Mouse (Mus musculus): ENCODE results near the gene Syt5.
"Not testable (repeated sequence)": the region's sequence is repeated elsewhere in the genome, so short reads cannot be mapped to it uniquely, and the experiment has no call there.

Gene Syt5

DNA sequence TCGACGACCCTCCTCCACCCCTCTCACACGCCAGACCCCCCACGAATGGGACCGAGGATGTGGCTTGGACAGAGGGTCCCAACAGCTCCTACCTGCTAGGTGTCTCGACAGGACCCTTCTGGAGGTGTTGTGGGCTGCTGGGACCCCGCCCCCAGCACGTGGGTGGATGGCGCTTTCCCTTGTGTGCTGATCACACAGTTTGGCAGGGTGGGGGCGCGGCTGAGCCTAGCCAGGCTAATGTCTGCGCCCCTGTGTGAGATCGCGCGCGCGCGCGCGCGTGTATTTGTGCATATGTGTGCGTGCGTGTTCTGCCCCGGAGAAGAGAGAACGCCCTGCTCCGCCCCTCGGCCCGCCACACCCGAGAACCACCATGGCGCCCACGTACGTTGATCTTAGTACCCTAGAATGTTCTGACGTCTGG, at the start of gene Syt5:
TSS of gene Syt5 (minus strand) at position 321 of the 421 bp plus-strand sequence.
- ATAC-seq (ENCODE audit: insufficient number of reproducible peaks, low FRiP score, low TSS enrichment) = 0 out of 2 replicates have a peak, but pooled peaks have one; percentile 26

DNA sequence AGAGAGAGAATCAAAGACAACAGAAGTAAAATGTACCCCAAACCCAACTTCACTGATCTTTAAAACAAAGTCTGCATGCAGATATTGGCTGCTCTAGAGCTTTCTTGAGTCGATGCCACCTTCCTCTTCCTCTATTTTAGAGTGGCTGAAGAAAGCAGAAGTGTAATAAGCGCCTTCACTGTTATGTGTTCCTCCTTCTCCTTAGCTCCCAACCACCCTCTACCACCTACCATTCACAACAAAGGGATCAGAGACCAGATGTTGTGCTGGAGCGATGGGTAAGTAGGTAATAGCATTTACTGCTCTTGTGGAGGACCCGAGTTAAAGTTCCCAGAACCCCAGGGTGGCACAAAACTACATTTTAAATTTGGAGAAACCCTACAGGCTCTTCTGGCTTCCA, 49.7 kb upstream of the Syt5 start:
- ATAC-seq (ENCODE audit: insufficient number of reproducible peaks, low FRiP score, low TSS enrichment) = not testable (repeated sequence)

GRCm38 (mm10) chr7:4581481-4581880, 34.1 kb upstream of the Syt5 start:
- ATAC-seq (ENCODE audit: insufficient number of reproducible peaks, low FRiP score, low TSS enrichment) = not testable (repeated sequence)

DNA sequence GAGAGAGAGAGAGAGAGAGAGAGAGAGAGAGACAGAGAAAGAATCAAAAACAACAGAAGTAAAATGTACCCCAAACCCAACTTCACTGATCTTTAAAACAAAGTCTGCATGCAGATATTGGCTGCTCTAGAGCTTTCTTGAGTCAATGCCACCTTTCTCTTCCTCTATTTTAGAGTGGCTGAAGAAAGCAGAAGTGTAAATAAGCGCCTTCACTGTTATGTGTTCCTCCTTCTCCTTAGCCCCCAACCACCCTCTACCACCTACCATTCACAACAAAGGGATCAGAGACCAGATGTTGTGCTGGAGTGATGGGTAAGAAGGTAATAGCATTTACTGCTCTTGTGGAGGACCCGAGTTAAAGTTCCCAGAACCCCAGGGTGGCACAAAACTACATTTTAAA, 25.0 kb upstream of the Syt5 start:
- not testable (repeated sequence) for ATAC-seq (ENCODE audit: insufficient number of reproducible peaks, low FRiP score, low TSS enrichment)

DNA sequence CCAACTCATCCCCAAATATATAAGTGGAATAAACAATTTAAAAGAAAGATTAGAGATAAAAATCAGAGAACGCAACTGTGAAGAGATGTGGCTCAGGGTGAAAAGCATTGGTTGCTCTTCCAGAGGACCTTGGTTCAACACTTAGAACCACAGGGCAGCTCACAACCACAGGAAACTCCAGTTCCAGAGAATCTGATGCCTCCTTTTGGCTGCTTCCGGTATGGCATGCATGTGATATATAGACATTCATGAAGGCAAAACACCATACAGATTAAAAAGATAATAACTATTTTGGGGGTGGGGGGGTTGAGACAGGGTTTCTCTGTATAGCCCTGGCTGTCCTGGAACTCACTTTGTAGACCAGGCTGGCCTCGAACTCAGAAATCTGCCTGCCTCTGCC, 15.3 kb upstream of the Syt5 start:
- no peak for ATAC-seq (ENCODE audit: insufficient number of reproducible peaks, low FRiP score, low TSS enrichment)

- ATAC-seq (ENCODE audit: insufficient number of reproducible peaks, low FRiP score, low TSS enrichment) = no peak
Measured at GRCm38 (mm10) chr7:4557167-4557560, 9.8 kb upstream of the Syt5 start.

DNA sequence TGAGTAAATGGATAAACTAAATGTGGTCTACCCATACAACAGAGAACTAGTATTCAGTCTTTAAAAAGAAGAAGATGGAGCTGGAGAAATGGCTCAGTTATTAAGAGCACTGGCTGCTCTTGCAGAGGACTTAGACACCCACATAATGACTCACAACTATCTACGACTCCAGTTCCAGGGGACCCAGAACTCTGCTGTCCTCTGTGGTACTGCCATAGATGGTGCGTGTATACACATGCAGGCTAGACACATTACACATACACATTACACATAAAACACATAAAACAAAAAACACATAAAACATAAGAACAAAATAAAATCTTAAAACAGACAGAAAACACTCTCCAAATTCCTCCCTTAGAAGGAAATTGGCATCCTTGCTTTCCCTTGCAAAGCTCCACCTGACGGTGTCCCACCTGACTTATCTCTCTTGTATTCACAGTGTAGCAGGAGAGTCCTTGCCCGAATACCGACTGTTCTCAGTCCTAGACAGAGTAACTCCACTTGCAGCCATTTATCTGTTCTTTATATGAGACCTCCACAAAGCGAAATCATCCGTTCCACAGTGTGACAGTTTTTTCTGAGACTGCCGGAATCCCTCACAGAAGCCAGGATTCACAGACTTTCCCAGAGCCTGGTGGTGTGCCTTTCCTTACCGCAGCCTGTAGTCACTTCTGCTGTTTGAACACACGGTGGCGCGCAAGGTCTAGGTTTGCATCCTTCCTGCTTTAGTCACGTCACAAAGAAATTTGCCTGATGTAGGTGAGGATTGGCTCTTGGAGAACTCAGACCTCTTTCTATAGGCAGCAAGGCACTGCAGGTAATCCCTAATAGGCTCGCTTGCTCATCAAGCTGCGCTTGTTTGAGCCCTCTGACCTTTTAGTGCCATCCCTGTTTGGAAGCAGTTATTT, 9.2 kb upstream of the Syt5 start:
- peak; percentile 95 for ATAC-seq (ENCODE audit: insufficient number of reproducible peaks, low FRiP score, low TSS enrichment)

GRCm38 (mm10) chr7:4546591-4547131, 680 bp downstream of the Syt5 start:
- peak; percentile 68; the same call in 1 of the 2 replicates for ATAC-seq (ENCODE audit: insufficient number of reproducible peaks, low FRiP score, low TSS enrichment)

GRCm38 (mm10) chr7:4546050-4546449, 1.3 kb downstream of the Syt5 start:
- no peak for ATAC-seq (ENCODE audit: insufficient number of reproducible peaks, low FRiP score, low TSS enrichment)

DNA sequence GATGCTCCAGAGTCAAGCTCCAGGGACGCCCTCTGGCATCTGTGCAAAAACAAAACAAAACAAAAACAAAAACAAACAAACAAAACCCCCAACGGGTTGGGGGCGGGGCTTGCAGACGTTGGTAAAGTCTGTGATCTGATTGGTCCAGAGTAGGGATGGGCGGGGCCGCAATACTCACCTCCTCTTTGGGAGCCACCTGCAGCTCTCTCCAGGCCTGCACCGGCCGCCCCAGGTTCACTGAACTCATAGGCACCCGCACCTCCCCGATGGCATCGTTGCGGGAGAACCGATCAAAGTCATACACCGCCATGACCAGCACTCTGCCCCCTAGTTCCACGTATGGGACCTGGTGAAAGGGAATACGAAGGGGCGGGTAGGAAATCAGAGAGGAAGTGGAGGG, 5.3 kb downstream of the Syt5 start:
- no peak for ATAC-seq (ENCODE audit: insufficient number of reproducible peaks, low FRiP score, low TSS enrichment)

DNA sequence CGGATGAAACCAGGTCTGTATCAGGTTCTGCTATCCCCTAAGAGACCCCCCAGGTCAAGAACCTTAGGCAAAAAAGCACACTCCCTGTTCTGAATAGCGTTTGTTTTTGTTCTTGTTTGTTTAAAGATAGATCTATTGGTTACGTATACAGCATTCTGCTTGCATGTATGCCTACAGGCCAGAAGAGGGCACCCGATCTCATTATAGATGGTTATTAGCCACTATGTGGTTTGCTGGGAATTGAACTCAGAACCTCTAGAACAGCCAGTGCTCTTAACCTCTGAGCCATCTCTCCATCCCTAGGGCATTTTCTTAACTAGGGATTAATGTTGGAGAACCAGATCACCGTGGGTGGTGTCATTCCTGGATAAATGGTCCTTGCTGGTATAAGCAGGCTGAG, 6.0 kb downstream of the Syt5 start:
- no peak for ATAC-seq (ENCODE audit: insufficient number of reproducible peaks, low FRiP score, low TSS enrichment)

DNA sequence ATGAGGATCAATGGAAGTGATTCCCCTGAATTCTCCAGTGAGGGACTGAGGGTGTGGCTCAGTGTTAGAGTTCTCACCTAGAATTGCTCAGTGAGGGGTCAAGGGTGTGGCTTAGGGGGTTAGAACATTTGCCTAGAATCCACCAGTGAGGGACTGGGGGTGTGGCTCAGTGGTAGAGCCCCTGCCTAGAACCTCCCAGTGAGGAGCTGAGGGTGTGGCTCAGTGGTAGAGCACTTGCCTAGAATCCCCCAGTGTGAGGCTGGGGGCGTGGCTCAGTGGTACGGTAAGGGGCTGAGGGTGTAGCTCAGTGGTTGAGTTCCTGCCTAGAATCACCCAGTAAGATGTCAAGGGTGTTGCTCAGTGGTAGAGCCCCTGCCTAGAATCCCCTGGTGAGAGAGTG, 8.3 kb downstream of the Syt5 start:
- ATAC-seq (ENCODE audit: insufficient number of reproducible peaks, low FRiP score, low TSS enrichment) = no peak

GRCm38 (mm10) chr7:4537181-4537580, 10.2 kb downstream of the Syt5 start:
- no peak for ATAC-seq (ENCODE audit: insufficient number of reproducible peaks, low FRiP score, low TSS enrichment)

DNA sequence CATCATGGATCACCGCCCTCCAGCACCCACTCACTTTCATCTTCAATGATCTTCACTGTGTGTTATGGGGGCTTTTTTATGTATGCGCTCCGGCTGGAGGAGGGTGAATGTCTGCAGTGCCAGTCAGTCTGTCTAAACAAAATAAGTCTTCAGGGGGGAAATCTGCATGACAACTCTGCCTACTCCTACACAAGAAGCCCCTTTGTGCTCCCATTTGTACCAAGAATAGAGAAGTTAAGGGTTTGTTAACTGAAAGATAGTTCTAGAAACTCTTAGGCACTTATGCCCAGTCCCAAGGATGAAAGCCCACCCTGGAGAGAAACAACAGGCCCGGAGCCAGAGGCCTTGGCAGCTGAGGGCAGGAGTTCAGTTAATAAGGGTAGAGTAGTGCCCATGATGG, 11.0 kb downstream of the Syt5 start:
- ATAC-seq (ENCODE audit: insufficient number of reproducible peaks, low FRiP score, low TSS enrichment) = no peak

- no peak for ATAC-seq (ENCODE audit: insufficient number of reproducible peaks, low FRiP score, low TSS enrichment)
Measured at GRCm38 (mm10) chr7:4532005-4532729, 15.2 kb downstream of the Syt5 start, which contains the start of gene Dnaaf3. Gene Dnaaf3 (minus strand): TSS chr7:4532453.

GRCm38 (mm10) chr7:4530166-4530565, 17.2 kb downstream of the Syt5 start:
- ATAC-seq (ENCODE audit: insufficient number of reproducible peaks, low FRiP score, low TSS enrichment) = not testable (repeated sequence)

- ATAC-seq (ENCODE audit: insufficient number of reproducible peaks, low FRiP score, low TSS enrichment) = no peak
Measured at GRCm38 (mm10) chr7:4527302-4527689, 20.0 kb downstream of the Syt5 start.

DNA sequence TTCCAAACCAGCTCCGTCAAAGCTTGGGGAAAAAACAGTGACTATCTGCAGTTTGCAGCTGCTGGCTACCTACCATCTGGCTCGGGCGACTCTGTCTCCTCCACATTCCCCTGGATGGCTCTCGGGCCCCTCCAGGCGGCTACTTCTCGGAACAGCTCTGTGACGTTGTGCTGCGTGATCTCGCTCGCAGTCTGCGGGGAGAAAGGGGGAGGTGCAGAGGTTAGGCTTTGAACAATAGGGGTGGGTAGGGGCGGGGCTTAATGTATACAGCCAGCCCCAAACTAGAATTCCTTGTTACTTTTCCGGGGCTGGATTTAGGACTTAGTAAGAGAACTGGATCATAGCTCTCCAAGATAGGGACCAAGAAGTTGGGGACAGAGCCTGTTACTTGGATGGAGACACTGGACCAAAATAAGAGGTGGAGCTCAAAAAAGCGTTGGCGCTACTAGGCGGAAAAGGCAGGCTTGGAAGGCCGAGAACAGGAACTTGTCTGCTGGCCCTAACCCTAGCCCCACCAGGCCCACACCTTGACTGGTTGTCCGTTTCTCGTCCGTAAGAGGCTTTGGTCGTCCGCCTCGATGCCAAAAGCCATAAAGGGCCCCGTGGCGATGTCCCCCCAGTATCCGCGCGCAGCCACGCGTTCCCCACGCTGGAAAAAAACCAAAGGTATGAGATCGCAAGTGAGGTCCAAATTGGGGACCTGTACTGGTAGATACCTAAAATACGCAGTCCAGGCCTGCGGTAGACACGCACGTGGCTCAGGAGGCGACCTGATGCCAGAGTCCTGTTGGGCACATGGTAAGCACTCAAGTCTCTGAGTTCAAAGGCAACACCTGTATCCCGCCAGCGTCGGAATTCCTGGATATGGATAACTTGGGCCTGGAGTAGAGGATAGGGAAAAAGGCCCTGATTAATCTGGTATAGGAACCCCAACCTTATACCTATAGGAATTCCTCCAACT, 20.7 kb downstream of the Syt5 start:
- ATAC-seq (ENCODE audit: insufficient number of reproducible peaks, low FRiP score, low TSS enrichment) = peak; percentile 82; the same call in 1 of the 2 replicates

- ATAC-seq (ENCODE audit: insufficient number of reproducible peaks, low FRiP score, low TSS enrichment) = 0 out of 2 replicates have a peak, but pooled peaks have one; percentile 4
Measured at GRCm38 (mm10) chr7:4524212-4524922, 23.0 kb downstream of the Syt5 start, which contains the start of gene Tnni3. Gene Tnni3 (minus strand): TSS chr7:4524229.

Data from cerebellum, adult (tissue).